Mouse (Mus musculus) heart, embryonic 14.5 days (tissue): ENCODE measurements around the gene F12. TPM values are rescaled to one million over a fixed set of nuclear protein-coding genes. Genes with fewer than 3 reads are reported as not detected.

Experiments
- ATAC-seq: fragments of 200-750 bp; cut with Nextera tagmentation; 2 replicates; pipeline ENCODE4 v1.8.0; 2017; ENCODE audit warnings: low read depth, moderate TSS enrichment; ENCODE audit not compliant: insufficient number of reproducible peaks, insufficient read depth, low FRiP score
- H3K27ac ChIP-seq, 2 experiments: fragments of 200-500 bp in 1 of 2; fragments of 300-500 bp in 1 of 2; sonication (generic) in 1 of 2; replicated peaks in 1 of 2; 2 replicates each; pipeline ENCODE4 v1.5.1; 2012 to 2014; ENCODE audit warnings: low read depth in 2 of 2, low read length in 2 of 2, control low read depth in 1 of 2, mild to moderate bottlenecking in 1 of 2, mixed read lengths in 1 of 2; ENCODE audit not compliant: control insufficient read depth in 1 of 2, insufficient read depth in 1 of 2
- H3K27me3 ChIP-seq: fragments of 300-500 bp; sonication (generic); 2 replicates; pipeline ENCODE4 v1.6.1; 2014; ENCODE audit warnings: mild to moderate bottlenecking, low read length, control low read depth; ENCODE audit not compliant: control insufficient read depth, insufficient read depth
- H3K36me3 ChIP-seq: fragments of 300-500 bp; sonication (generic); 2 replicates; pipeline ENCODE4 v1.6.1; 2014; ENCODE audit warnings: mild to moderate bottlenecking, control low read depth, low read length, mixed read lengths; ENCODE audit not compliant: control insufficient read depth, insufficient read depth
- H3K4me1 ChIP-seq, 2 experiments: fragments of 200-500 bp in 1 of 2; fragments of 300-500 bp in 1 of 2; sonication (generic) in 1 of 2; 2 replicates each; pipeline ENCODE4 v1.6.1; 2012 to 2014; ENCODE audit warnings: low read length in 2 of 2, control low read depth in 1 of 2, mixed read lengths in 1 of 2; ENCODE audit not compliant: control insufficient read depth in 2 of 2, insufficient read depth in 2 of 2
- H3K4me2 ChIP-seq: fragments of 300-500 bp; sonication (generic); 2 replicates; pipeline ENCODE4 v1.6.1; 2014; ENCODE audit warnings: mild to moderate bottlenecking, low read length
- H3K4me3 ChIP-seq, 2 experiments: fragments of 200-500 bp in 1 of 2; fragments of 300-500 bp in 1 of 2; sonication (generic) in 1 of 2; 2 replicates each; pipeline ENCODE4 v1.5.1; 2012 to 2014; ENCODE audit warnings: low read length in 2 of 2, mild to moderate bottlenecking in 2 of 2, control low read depth in 1 of 2, low read depth in 1 of 2, moderate library complexity in 1 of 2; ENCODE audit not compliant: control insufficient read depth in 1 of 2, insufficient read depth in 1 of 2
- H3K9ac ChIP-seq: fragments of 300-500 bp; sonication (generic); 2 replicates; pipeline ENCODE4 v1.6.1; 2014; ENCODE audit warnings: mild to moderate bottlenecking, low read length
- H3K9me3 ChIP-seq: fragments of 300-500 bp; sonication (generic); 2 replicates; pipeline ENCODE4 v1.6.1; 2016; ENCODE audit warnings: low read length, control low read depth; ENCODE audit not compliant: control insufficient read depth
- WGBS: fragments of 180-500 bp; shearing (Covaris S2); extraction: QIAGEN DNeasy Blood & Tissue Kit; methylation state at CpG from one replicate; pipeline ENCODE4 v1.1.7; 2014; 5-methylcytosine and 5-hydroxymethylcytosine counted together
- polyA plus RNA-seq: library from polyadenylated mRNA; unstranded; fragments of >200 nt; fragmentation: Nextera tagmentation; extraction: Ambion mirVana; gene quantifications from 2 replicates; pipeline ENCODE4 v1.2.1, GENCODE M21; 2014

F12 gene
- polyA plus RNA-seq = not detected in 2 replicates

GRCm38 (mm10) chr13:55426613-55427012 is at the start of gene F12:
TSS of gene F12 (minus strand) at chr13:55426793.
- H3K27me3 ChIP-seq = peaks cover 21% of the 10 kb centered on the region
- H3K4me2 ChIP-seq = no peak within 1 kb of the TSS
- no peaks in the 10 kb centered on the region for H3K4me1 ChIP-seq
- 0 out of 2 replicates have a peak, but pooled peaks cover 2% of the 10 kb centered on the region for H3K9me3 ChIP-seq
- H3K27ac ChIP-seq = no peak within 1 kb of the TSS
- H3K9ac ChIP-seq = no peak within 1 kb of the TSS
- WGBS = 83% methylated on average over 10 of the region's 10 CpGs
- no peak for ATAC-seq
- H3K4me3 ChIP-seq = no peak within 1 kb of the TSS
- H3K36me3 ChIP-seq = no peaks in the 10 kb centered on the region

- H3K36me3 ChIP-seq = peaks cover 68% of the 10 kb centered on the region
- H3K27me3 ChIP-seq = peaks cover 45% of the 10 kb centered on the region
- no peak for ATAC-seq
- H3K9me3 ChIP-seq = no peaks in the 10 kb centered on the region
- H3K4me2 ChIP-seq = no peak overlapping the region
- H3K27ac ChIP-seq = no peak overlapping the region
- H3K4me3 ChIP-seq = no peak overlapping the region
- peaks cover 5 to 16% of the 10 kb centered on the region in 2 experiments; a peak in 3 of 4 replicates for H3K4me1 ChIP-seq
- WGBS = 85% methylated on average over 8 of the region's 8 CpGs
- no peak overlapping the region for H3K9ac ChIP-seq
These were observed 49.7 kb upstream of the F12 start for GRCm38 (mm10) chr13:55476256-55476655.

GRCm38 (mm10) chr13:55475750-55476149 is 49.2 kb upstream of the F12 start:
- Histone ChIP-seq H3K4me2 (no peak overlapping the region), H3K36me3 (peaks cover 63% of the 10 kb centered on the region), H3K4me3 (no peak overlapping the region), H3K9ac (no peak overlapping the region), H3K27me3 (peaks cover 46% of the 10 kb centered on the region), H3K4me1 (peaks cover 9 to 20% of the 10 kb centered on the region in 2 experiments; a peak in 3 of 4 replicates), H3K27ac (no peak overlapping the region), H3K9me3 (no peaks in the 10 kb centered on the region)
- ATAC-seq = no peak
- WGBS = 90% methylated on average over 5 of the region's 5 CpGs

- H3K4me2 ChIP-seq = no peak overlapping the region
- no peak for ATAC-seq
- no peaks in the 10 kb centered on the region for H3K9me3 ChIP-seq
- no peak overlapping the region for H3K4me3 ChIP-seq
- peaks cover 9 to 22% of the 10 kb centered on the region in 2 experiments; a peak in 3 of 4 replicates for H3K4me1 ChIP-seq
- H3K36me3 ChIP-seq = peaks cover 52% of the 10 kb centered on the region
- WGBS = 55% methylated on average over 5 of the region's 5 CpGs
- H3K27me3 ChIP-seq = peaks cover 56% of the 10 kb centered on the region
- no peak overlapping the region for H3K9ac ChIP-seq
- no peak overlapping the region for H3K27ac ChIP-seq
These were observed 48.1 kb upstream of the F12 start for GRCm38 (mm10) chr13:55474621-55475069.

GRCm38 (mm10) chr13:55473961-55474360 is 47.4 kb upstream of the F12 start:
- Histone ChIP-seq H3K9me3 (no peaks in the 10 kb centered on the region), H3K4me1 (peaks cover 9 to 22% of the 10 kb centered on the region in 2 experiments; a peak in 3 of 4 replicates), H3K27ac (no peak overlapping the region), H3K4me2 (no peak overlapping the region), H3K27me3 (peaks cover 60% of the 10 kb centered on the region), H3K9ac (no peak overlapping the region), H3K36me3 (peaks cover 45% of the 10 kb centered on the region), H3K4me3 (no peak overlapping the region)
- WGBS = 63% methylated on average over 11 of the region's 11 CpGs
- ATAC-seq = no peak

- H3K9ac ChIP-seq = peak overlapping the region; percentile 78
- 32% methylated on average over 18 of the region's 18 CpGs for WGBS
- H3K36me3 ChIP-seq = peaks cover 45% of the 10 kb centered on the region
- H3K4me1 ChIP-seq = peaks cover 9 to 22% of the 10 kb centered on the region in 2 experiments; a peak in 3 of 4 replicates
- H3K9me3 ChIP-seq = no peaks in the 10 kb centered on the region
- peaks cover 64% of the 10 kb centered on the region for H3K27me3 ChIP-seq
- H3K27ac ChIP-seq = peak overlapping the region in 1 of 2 experiments; percentile 50; a peak in 1 of 4 replicates
- peak overlapping the region; percentile 100 for H3K4me2 ChIP-seq
- no peak for ATAC-seq
- peak overlapping the region; percentile 52 to 65 for H3K4me3 ChIP-seq
These were observed 46.7 kb upstream of the F12 start for GRCm38 (mm10) chr13:55473076-55473831.

GRCm38 (mm10) chr13:55472132-55473022 is 45.8 kb upstream of the F12 start:
- Histone ChIP-seq H3K27me3 (peaks cover 65% of the 10 kb centered on the region), H3K4me2 (peak overlapping the region; percentile 100), H3K9ac (peak overlapping the region; percentile 78), H3K36me3 (peaks cover 40% of the 10 kb centered on the region), H3K9me3 (no peaks in the 10 kb centered on the region), H3K27ac (peak overlapping the region in 1 of 2 experiments; percentile 50; a peak in 2 of 4 replicates), H3K4me1 (peaks cover 9 to 22% of the 10 kb centered on the region in 2 experiments; a peak in 3 of 4 replicates), H3K4me3 (peak overlapping the region; percentile 52 to 65)
- under 1% methylated on average over 88 of the region's 103 CpGs for WGBS
- peak; percentile 15; the same call in 1 of the 2 replicates for ATAC-seq
